Mouse (Mus musculus): ENCODE data around the gene Dapk2. TPM values are rescaled to one million over a fixed set of nuclear protein-coding genes. Genes with fewer than 3 reads are reported as not detected.

Dapk2 gene
- polyA plus RNA-seq, 1 experiment from 2014 or later: 3.5 TPM

DNA sequence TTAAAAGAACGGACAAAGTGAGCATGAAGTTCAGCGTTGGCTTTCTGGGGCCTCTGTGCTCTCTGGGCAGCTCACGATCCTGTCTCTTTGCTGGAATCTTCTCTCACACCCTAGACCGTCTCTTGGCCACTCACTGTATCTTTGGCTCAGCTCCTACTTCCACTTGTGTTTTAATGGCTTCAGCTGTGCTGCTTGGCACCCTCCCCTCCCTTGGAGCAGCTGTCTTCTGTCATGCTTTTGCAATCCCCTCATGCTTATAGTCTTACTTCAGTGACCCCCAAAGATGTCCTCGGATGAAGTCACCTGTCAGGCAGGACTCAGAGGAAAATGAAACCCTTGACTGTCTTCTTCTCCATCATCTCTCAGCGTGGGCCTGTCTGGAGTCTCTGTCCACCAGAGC lies 91.3 kb downstream of the Dapk2 start:
- Histone ChIP-seq H3K36me3 (no peaks in the 10 kb centered on the region), H3K9me3 (no peaks in the 10 kb centered on the region), H3K4me3 (no peak overlapping the region), H3K27ac (no peak overlapping the region), H3K4me1 (replicated peaks) (peaks cover 18% of the 10 kb centered on the region; the same call in 1 of the 2 replicates), H3K27me3 (ENCODE audit: insufficient read depth, poor library complexity, severe bottlenecking) (no peaks in the 10 kb centered on the region)
- WGBS: 95% methylated on average over 6 of the region's 6 CpGs
- DNase-seq (ENCODE audit: low spot score): no peak

DNA sequence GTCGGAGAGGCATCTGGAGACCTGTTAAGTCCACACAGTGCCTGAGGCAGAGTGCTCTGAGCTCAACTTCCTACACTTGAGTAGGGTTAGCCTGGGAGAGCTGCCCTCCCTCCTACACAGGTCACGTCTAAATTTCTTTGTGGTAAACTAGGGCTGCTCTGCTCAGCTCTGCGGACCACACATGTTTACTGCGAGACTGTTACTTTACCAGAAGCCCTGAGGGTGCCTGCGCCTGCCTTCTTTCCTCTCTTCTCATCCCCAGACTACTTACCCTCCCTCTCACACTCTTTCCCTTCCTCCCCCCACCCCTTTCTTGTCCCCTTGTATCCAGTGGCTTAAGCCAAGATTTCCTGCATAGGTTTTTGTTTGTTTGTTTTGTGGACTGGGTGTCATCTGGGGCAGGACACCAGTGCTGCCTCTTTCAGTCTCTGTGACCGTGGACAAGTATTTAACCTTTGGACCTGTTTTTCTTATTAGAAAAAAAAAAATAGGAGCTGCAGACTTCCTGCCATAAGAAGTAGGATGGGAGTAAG lies 93.2 kb downstream of the Dapk2 start:
- no peaks in the 10 kb centered on the region for H3K9me3 ChIP-seq
- no peak overlapping the region; the same call in 1 of the 2 replicates for H3K27ac ChIP-seq
- WGBS: 38% methylated on average over 6 of the region's 6 CpGs
- H3K36me3 ChIP-seq: no peaks in the 10 kb centered on the region
- no peaks in the 10 kb centered on the region for H3K27me3 ChIP-seq (ENCODE audit: insufficient read depth, poor library complexity, severe bottlenecking)
- H3K4me1 ChIP-seq (replicated peaks): peaks cover 11% of the 10 kb centered on the region; the same call in 1 of the 2 replicates
- H3K4me3 ChIP-seq: no peak overlapping the region
- no peak for DNase-seq (ENCODE audit: low spot score)

DNA sequence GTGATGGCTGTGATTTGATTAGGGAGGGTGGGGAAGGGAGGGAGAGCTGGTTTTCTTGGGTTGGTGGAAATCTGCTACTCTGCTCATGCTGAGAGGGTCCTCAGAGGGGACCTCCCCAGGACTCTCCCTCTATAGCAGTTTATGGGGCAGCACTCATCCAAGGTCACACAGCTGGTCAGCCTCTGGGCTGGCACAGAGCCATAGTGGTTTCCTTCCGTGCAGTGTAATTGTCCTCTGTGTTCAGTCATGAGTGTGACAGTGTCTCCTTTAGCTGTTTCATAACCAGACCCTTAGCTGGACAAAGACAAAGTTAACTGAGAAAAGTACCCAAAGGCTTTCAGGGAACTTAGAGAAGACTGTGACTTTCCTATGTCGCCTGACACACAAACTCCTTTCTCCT lies 103.7 kb downstream of the Dapk2 start:
- Histone ChIP-seq H3K27me3 (ENCODE audit: insufficient read depth, poor library complexity, severe bottlenecking) (no peaks in the 10 kb centered on the region), H3K36me3 (no peaks in the 10 kb centered on the region), H3K4me1 (replicated peaks) (peaks cover 11% of the 10 kb centered on the region; the same call in 1 of the 2 replicates), H3K9me3 (no peaks in the 10 kb centered on the region), H3K4me3 (no peak overlapping the region), H3K27ac (no peak overlapping the region)
- WGBS: 86% methylated on average over 2 of the region's 2 CpGs
- no peak for DNase-seq (ENCODE audit: low spot score)

DNA sequence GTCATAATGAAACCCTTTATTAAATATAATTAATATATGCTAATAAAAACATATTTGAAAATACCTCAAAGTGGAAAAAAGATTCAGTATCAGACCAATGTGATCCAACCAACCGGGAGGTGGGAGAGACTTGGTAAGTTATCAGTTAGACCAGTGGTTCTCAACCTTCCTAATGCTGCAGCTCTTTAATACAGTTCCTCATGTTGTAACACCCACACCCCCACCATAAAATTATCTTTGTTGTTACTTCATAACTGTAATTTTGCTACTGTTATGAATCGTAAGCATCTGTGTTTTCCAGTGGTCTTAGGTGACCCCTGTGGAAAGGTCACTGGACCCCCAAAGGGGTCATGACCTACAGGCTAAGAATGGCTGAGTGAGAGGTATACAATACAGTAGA lies 105.7 kb downstream of the Dapk2 start:
- no peak overlapping the region for H3K27ac ChIP-seq
- WGBS: 85% methylated on average over 2 of the region's 2 CpGs
- H3K27me3 ChIP-seq (ENCODE audit: insufficient read depth, poor library complexity, severe bottlenecking): no peaks in the 10 kb centered on the region
- peaks cover 9% of the 10 kb centered on the region; the same call in 1 of the 2 replicates for H3K4me1 ChIP-seq (replicated peaks)
- no peaks in the 10 kb centered on the region for H3K36me3 ChIP-seq
- H3K4me3 ChIP-seq: no peak overlapping the region
- H3K9me3 ChIP-seq: no peaks in the 10 kb centered on the region
- DNase-seq (ENCODE audit: low spot score): no peak

DNA sequence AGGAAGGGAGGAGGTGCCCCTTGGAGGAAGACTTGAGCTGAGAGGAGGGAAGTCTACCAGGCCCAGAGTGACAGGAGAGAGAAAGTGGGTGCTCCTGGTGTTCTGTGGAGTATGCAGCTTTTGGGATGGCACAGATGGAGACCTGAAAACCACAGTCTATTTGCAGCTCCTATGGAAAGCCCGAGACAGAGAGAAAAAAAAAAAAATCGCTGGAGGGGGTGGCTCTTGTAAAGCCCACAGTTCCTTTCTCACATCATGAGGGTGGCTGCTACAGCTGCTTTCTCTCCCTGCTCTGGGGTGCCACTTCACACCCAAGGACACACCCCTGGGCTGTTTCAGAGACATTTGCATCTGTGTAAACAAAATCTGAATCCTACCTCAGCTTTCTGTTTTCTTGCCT lies 107.6 kb downstream of the Dapk2 start:
- Histone ChIP-seq H3K36me3 (no peaks in the 10 kb centered on the region), H3K4me3 (no peak overlapping the region), H3K4me1 (replicated peaks) (peaks cover 9% of the 10 kb centered on the region; the same call in 1 of the 2 replicates), H3K9me3 (no peaks in the 10 kb centered on the region), H3K27ac (no peak overlapping the region), H3K27me3 (ENCODE audit: insufficient read depth, poor library complexity, severe bottlenecking) (no peaks in the 10 kb centered on the region)
- WGBS: 53% methylated on average over 2 of the region's 2 CpGs
- no peak for DNase-seq (ENCODE audit: low spot score)

DNA sequence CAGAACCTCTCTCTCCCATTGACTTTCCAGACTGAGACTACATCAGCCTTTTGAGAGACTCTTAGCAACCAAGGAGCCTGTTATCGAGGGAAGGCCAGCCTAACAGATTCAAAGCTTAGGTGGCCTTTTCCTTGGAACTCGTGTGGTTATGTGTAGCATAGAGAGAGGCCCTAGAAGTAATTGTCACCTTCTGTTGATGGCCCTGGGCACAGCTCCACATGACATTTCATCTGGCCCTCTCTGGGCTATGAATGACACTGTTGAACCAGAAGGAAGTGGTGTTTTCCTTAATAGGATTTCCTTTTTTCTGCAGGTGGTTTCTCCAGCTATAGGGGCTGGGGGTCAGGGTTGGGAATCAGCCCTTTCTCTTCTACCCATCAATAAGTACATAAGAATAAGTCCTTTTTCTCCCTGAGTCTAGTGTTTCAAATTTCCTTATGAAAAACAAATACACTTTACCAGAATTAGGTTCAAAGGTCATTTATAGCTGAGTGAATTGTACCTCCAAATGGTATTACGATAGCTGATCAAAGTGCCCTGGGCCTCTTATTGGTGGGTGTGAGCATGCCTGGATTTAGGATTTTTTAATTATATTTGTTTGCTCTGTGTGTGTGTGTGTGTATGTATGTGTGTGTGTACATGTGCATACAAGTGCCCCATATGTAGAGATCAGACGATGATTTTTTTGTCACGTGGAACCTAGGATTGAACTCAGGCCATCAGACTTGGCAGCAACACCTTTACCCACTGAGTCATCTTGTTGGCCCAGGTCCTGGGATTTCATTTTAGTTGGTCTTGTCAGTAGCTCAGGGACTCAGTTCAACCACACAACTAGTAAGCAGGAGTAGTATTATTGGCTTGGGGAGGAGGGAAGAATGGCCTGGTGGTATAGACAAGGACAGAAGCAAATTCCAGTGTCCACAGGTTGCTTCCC lies 108.5 kb downstream of the Dapk2 start:
- DNase-seq (ENCODE audit: low spot score): no peak
- 78% methylated on average over 5 of the region's 5 CpGs for WGBS
- H3K27me3 ChIP-seq (ENCODE audit: insufficient read depth, poor library complexity, severe bottlenecking): no peaks in the 10 kb centered on the region
- peaks cover 12% of the 10 kb centered on the region for H3K4me1 ChIP-seq (replicated peaks)
- no peaks in the 10 kb centered on the region for H3K9me3 ChIP-seq
- H3K36me3 ChIP-seq: no peaks in the 10 kb centered on the region
- no peak overlapping the region for H3K27ac ChIP-seq
- no peak overlapping the region for H3K4me3 ChIP-seq

DNA sequence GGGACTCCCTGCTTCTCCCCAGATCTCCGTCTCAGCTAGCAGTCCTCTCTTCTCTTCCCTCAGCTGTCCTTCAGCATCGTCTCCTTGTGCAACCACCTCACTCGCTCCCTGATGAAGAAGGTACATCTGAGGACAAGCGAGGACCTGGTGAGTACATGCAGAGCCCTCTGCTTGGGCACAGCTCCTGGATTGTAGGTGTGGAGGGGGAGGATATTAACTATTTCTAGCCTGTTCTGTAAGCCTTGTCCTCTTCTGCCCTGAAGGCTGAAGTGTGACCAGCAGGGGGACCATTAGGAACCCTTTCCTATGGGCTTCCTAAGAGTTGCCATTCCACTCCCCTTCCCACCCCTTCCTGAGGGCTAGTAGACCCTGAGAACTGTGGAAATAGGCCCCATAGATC lies 110.8 kb downstream of the Dapk2 start:
- Histone ChIP-seq H3K9me3 (no peaks in the 10 kb centered on the region), H3K4me1 (replicated peaks) (peaks cover 23% of the 10 kb centered on the region), H3K36me3 (no peaks in the 10 kb centered on the region), H3K27me3 (ENCODE audit: insufficient read depth, poor library complexity, severe bottlenecking) (peaks cover 7% of the 10 kb centered on the region; the same call in 1 of the 2 replicates), H3K4me3 (no peak overlapping the region), H3K27ac (no peak overlapping the region)
- DNase-seq (ENCODE audit: low spot score): no peak
- WGBS: 80% methylated on average over 4 of the region's 4 CpGs

DNA sequence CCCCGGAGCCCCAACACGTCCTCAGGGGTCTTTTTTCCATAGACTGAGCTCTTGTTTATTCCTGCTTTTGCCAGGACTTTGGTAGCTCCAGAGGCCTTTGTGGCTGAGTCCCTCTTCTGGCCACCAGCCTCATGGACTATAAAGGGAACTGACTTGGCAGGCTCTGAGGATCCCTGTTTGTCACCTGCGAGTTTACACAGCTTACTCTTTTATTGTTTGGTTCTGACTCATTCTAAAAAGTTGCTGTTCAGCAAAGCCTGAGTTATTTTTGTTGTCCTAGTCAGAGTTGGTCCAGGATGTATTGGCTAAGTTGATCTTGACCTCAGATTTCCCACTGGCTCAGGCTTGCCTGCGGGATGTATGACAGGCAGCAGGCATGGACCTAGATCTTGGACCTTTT lies 112.0 kb downstream of the Dapk2 start:
- no peak overlapping the region for H3K4me3 ChIP-seq
- H3K4me1 ChIP-seq (replicated peaks): peaks cover 33% of the 10 kb centered on the region
- 80% methylated on average over 4 of the region's 4 CpGs for WGBS
- H3K27me3 ChIP-seq (ENCODE audit: insufficient read depth, poor library complexity, severe bottlenecking): peaks cover 13% of the 10 kb centered on the region; the same call in 1 of the 2 replicates
- H3K9me3 ChIP-seq: no peaks in the 10 kb centered on the region
- H3K36me3 ChIP-seq: no peaks in the 10 kb centered on the region
- H3K27ac ChIP-seq: no peak overlapping the region
- no peak for DNase-seq (ENCODE audit: low spot score)

DNA sequence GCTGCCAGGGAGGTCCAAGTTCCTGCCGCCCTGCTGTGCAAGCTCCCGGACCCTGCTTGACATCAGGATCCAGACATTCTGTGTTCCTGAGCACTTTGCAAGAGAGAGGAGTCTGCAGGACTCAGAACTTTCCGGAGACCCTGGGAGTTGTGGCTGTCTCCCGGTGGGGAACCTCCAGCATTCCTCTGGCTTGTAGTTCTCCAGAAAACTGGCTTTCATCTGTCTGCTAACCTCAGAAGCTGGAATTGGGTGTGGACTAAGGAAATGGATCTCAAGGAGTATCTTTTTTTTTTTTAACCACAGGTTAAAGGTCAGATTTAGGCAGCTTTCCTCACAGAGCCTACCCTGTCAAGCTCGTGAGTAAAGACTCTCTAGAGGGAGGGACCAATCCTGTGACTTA lies 113.7 kb downstream of the Dapk2 start:
- Histone ChIP-seq H3K4me3 (no peak overlapping the region), H3K36me3 (no peaks in the 10 kb centered on the region), H3K4me1 (replicated peaks) (peaks cover 44% of the 10 kb centered on the region), H3K27me3 (ENCODE audit: insufficient read depth, poor library complexity, severe bottlenecking) (peaks cover 13% of the 10 kb centered on the region; the same call in 1 of the 2 replicates), H3K27ac (peak overlapping the region; percentile 24; the same call in 1 of the 2 replicates), H3K9me3 (no peaks in the 10 kb centered on the region)
- DNase-seq (ENCODE audit: low spot score): no peak
- 28% methylated on average over 5 of the region's 5 CpGs for WGBS

DNA sequence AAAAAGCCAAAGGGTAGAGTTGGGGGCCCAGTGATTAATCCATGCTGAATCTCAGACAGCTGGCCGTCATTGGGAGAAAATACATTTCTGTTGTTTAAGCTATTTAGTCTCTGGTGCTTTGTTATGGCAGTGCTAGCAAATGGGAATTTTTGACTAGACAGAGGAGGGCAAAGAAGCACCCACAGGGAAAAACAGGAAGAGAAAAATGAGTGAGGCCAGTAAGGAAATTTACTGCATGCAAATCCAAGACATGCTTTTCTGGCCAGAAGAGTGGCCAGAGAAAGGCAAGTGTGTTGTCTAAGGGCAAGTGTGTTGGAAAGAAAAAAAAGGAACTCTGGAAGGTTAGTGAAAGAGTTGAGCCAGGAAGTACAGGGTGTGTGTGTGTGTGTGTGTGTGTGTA lies 115.6 kb downstream of the Dapk2 start:
- Histone ChIP-seq H3K4me3 (no peak overlapping the region), H3K9me3 (no peaks in the 10 kb centered on the region), H3K36me3 (no peaks in the 10 kb centered on the region), H3K4me1 (replicated peaks) (peaks cover 47% of the 10 kb centered on the region), H3K27ac (no peak overlapping the region), H3K27me3 (ENCODE audit: insufficient read depth, poor library complexity, severe bottlenecking) (peaks cover 13% of the 10 kb centered on the region; the same call in 1 of the 2 replicates)
- 93% methylated on average over 1 of the region's 1 CpGs for WGBS
- DNase-seq (ENCODE audit: low spot score): no peak

DNA sequence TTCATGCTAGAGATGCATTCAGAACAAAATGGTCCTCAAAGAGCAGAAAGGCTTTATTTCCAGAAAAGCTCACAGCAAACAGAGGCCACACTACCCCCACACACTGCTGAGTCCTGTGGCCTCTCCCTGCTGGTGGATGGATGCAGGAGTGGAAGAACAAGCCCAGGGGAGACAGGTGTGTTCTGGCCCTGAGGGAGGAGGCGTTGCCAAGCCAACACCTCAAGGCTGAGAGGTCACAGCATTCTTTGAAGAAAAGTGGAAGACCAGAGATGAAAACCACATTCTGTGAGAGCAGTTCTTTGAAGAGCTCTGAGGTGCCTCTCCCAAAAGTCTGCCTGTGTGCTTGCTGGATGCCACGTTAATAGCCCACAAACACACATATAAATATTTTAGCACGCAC lies 116.6 kb downstream of the Dapk2 start:
- Histone ChIP-seq H3K36me3 (no peaks in the 10 kb centered on the region), H3K27ac (0 out of 2 replicates have a peak overlapping the region, but pooled peaks have one; percentile 51), H3K9me3 (no peaks in the 10 kb centered on the region), H3K4me1 (replicated peaks) (peaks cover 49% of the 10 kb centered on the region), H3K27me3 (ENCODE audit: insufficient read depth, poor library complexity, severe bottlenecking) (peaks cover 13% of the 10 kb centered on the region; the same call in 1 of the 2 replicates), H3K4me3 (no peak overlapping the region)
- no peak for DNase-seq (ENCODE audit: low spot score)
- WGBS: 31% methylated on average over 3 of the region's 3 CpGs

DNA sequence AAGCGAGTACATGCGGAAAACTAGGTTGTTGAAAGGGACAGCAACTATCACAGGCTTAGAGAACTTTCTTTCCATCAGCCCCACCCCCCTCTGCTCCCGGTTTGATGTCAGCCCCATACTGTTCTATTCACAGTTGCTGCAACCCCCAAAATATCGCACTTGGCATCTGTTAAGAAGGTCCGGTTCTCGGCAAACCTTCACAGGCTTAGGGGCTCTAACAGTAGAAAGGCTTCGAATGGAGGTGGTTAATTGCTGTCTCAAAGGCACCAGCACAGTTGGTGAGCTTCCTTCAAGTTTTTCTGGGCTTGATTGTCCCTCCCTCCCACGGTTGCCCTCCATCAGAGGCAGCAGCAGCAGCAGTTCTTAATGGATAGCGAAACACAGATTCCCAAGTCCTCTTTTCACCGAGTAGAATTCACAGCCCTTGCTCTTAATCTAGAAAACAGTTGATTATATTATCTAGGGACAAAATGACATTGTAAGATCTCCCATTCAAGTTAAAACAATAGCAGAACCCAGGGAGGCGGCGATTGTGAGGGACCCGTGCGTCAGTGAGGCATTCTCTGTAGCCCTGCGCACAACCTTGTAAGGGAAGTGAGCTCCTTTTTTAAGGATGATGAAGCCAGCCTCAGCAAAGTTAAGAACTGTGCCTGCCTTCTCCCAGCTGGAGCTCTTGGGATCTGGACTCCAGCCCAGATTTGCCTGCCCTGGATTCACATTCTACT lies 117.4 kb downstream of the Dapk2 start:
- H3K4me1 ChIP-seq (replicated peaks): peaks cover 50% of the 10 kb centered on the region
- H3K9me3 ChIP-seq: no peaks in the 10 kb centered on the region
- no peaks in the 10 kb centered on the region for H3K36me3 ChIP-seq
- peak overlapping the region; percentile 42 for H3K27ac ChIP-seq
- H3K27me3 ChIP-seq (ENCODE audit: insufficient read depth, poor library complexity, severe bottlenecking): peaks cover 13% of the 10 kb centered on the region; the same call in 1 of the 2 replicates
- peak; percentile 37 for DNase-seq (ENCODE audit: low spot score)
- under 1% methylated on average over 15 of the region's 15 CpGs for WGBS
- H3K4me3 ChIP-seq: peak overlapping the region; percentile 39

Measured in hindbrain, embryonic 10.5 days (tissue).